Comparison of ENCODE assay signal across 7 mouse cellular contexts in genomic region chr11:63925161-63925582, GRCm38 (mm10). TPM values are rescaled to one million over a fixed set of nuclear protein-coding genes. Genes with fewer than 3 reads are reported as not detected.
DNase-seq lines count a peak whose midpoint lies in the region; ATAC-seq and TF ChIP-seq lines count a peak whose summit lies in the region.

No protein-coding gene starts in this region.

- TF ChIP-seq CTCF in liver, adult 2 months (IDR thresholded peaks at IDR 0.05; ENCODE audit: low read depth, low read length), result peak; percentile 89

- peak overlapping the region; percentile 33; the same call in 1 of the 2 replicates for H3K9ac ChIP-seq in embryonic facial prominence, embryonic 12.5 days
- peak overlapping the region; percentile 52 for H3K9ac ChIP-seq in liver, adult 2 months (ENCODE audit: low read depth, low read length)

- peaks cover 13% of the 10 kb centered on the region; the same call in 1 of the 2 replicates for H3K4me1 ChIP-seq in embryonic facial prominence, embryonic 12.5 days
- H3K4me1 ChIP-seq in liver, adult 2 months (ENCODE audit: control insufficient read depth, insufficient read depth, low read length), result no peaks in the 10 kb centered on the region; the same call in 1 of the 2 replicates

- 0 out of 2 replicates have a peak, but pooled peaks have one; percentile 7 for TF ChIP-seq POLR2A in liver, adult 2 months (IDR thresholded peaks at IDR 0.05; ENCODE audit: extremely low read depth, insufficient read depth, low read length)

- peaks cover 30% of the 10 kb centered on the region for H3K27me3 ChIP-seq in embryonic facial prominence, embryonic 12.5 days
- H3K27me3 ChIP-seq in liver, adult 2 months (ENCODE audit: control insufficient read depth, insufficient read depth, low read length), result no peaks in the 10 kb centered on the region

- ATAC-seq in embryonic facial prominence, embryonic 12.5 days (ENCODE audit: insufficient number of reproducible peaks, insufficient read depth, low FRiP score, low TSS enrichment), result no peak

- no peaks in the 10 kb centered on the region for H3K36me3 ChIP-seq in embryonic facial prominence, embryonic 12.5 days
- no peaks in the 10 kb centered on the region for H3K36me3 ChIP-seq in liver, adult 2 months (ENCODE audit: control insufficient read depth, insufficient read depth, low read length)

- H3K4me2 ChIP-seq in embryonic facial prominence, embryonic 12.5 days (replicated peaks), result peak overlapping the region; percentile 65

- H3K9me3 ChIP-seq in embryonic facial prominence, embryonic 12.5 days, result no peaks in the 10 kb centered on the region

- peaks cover 18% of the 10 kb centered on the region for H3K79me2 ChIP-seq in liver, adult 2 months (ENCODE audit: control insufficient read depth, insufficient read depth, low read length)

- peak overlapping the region; percentile 41 for H3K4me3 ChIP-seq in embryonic facial prominence, embryonic 12.5 days
- peak overlapping the region; percentile 48; the same call in 1 of the 2 replicates for H3K4me3 ChIP-seq in liver, adult 2 months (ENCODE audit: insufficient read depth, low read depth, low read length)

- under 1% methylated on average over 31 of the region's 31 CpGs for WGBS in embryonic facial prominence, embryonic 12.5 days
- WGBS in liver, adult 2 months, result 2% methylated on average over 31 of the region's 31 CpGs

- no peak overlapping the region for H3K27ac ChIP-seq in embryonic facial prominence, embryonic 12.5 days
- H3K27ac ChIP-seq in liver, adult 2 months (replicated peaks; ENCODE audit: insufficient read depth, low read depth, low read length), result no peak overlapping the region

- DNase-seq in adrenal gland, postnatal 14 days, result peak; percentile 90
- peak; percentile 74 to 79 for DNase-seq in heart, adult 9 months (ENCODE audit: low spot score in 2 of 2)
- DNase-seq in kidney, adult 8-10 months, result peak; percentile 81 to 86
- DNase-seq in liver, adult 2 months (ENCODE audit: extremely low read depth, low read depth, low spot score), result peak; percentile 74
- DNase-seq in monocyte, adult 2 months (ENCODE audit: low read depth in 1 of 2, low spot score in 2 of 2), result peak; percentile 48 to 57
- peak; percentile 56 to 68 for DNase-seq in spleen, postnatal 14 days (ENCODE audit: low spot score in 2 of 2)

RNA-seq across cellular contexts. Expression of gene Hs3st3b1, which starts 3.1 kb away (rescaled TPM):
- 3.0 and 7.4 TPM in 2 replicates for total RNA-seq in adrenal gland, postnatal 14 days (2021)
- polyA plus RNA-seq in embryonic facial prominence, embryonic 12.5 days (2016; fragmentation: Nextera tagmentation; extraction: Ambion mirVana), result 21.5 and 22.9 TPM in 2 replicates
- total RNA-seq in liver, adult 2 months (2014; rRNA removed), result 38.5 and 45.6 TPM in 2 replicates
- 57.5 and 57.7 TPM in 2 replicates for polyA plus RNA-seq in liver, adult 2 months (2012; rRNA removed)
